Mouse (Mus musculus): ENCODE results near the gene Dusp7. TPM values are rescaled to one million over a fixed set of nuclear protein-coding genes. Genes with fewer than 3 reads are reported as not detected.

Gene Dusp7
- polyA plus RNA-seq, 1 experiment from 2014 or later = 16.1 TPM

DNA sequence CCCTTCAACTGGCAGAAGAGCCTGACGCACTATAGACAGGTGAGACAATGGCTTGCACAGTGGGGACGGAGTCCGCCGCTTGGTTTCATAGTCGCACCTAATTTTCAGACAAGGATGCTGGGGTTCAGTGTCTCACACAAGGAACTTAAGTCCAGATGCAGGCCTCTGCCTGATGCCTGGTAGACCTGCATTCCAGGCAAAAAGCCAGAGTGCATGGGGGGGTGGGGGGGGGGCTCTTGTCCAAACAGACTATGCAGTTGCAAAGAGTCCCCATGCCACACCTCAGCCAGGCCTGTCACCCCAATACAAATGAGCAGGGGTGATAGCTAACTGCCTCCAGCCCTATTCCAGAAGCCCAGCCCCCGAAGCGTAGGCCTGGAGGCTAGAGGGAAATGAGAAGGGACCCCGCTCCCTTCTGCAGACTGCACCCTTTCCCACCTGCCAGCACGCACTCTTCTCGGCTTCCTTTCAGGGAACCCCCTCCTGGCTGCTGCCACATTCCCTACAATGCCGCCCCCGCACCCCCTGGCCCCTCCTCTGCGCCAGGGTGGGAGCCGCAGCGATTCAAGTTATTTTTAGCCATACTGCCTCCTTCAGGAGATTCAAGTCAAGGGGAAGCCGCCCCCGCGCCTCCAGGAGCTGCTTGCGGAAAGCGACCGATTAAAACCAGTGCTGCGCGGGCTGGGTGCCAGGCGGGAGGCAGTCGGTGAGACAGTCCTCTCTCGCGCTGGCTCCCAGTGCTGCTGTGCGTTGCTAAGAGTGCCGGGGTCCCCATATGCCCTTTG lies 49.6 kb downstream of the Dusp7 start:
- Histone ChIP-seq H3K27ac (peak overlapping the region; percentile 82), H3K27me3 (ENCODE audit: insufficient read depth, poor library complexity, severe bottlenecking) (peaks cover 15% of the 10 kb centered on the region), H3K4me1 (replicated peaks) (peaks cover 51% of the 10 kb centered on the region)

DNA sequence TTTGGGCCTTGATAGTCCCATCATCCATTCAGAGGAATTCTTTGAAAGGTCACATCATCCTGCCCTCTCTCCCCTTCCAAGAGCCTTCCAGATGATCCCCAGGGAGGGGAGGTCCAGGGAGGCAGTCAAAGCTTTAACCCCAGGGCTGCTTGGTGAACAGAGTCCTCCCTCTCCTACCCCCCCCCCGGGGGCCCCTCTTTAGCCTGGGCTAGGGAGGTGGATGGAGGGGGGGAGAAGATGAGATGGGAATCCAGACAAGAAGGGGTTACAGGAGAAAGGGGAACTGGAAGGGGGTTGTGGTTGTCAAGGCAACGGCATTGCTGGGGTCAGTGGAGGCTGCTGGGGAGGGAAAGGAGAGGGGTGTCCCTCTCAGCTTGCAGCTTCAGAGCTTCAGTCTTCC lies 52.2 kb downstream of the Dusp7 start:
- peaks cover 49% of the 10 kb centered on the region for H3K4me1 ChIP-seq (replicated peaks)
- DNase-seq (ENCODE audit: low spot score) = peak; percentile 81
- 2% methylated on average over 2 of the region's 2 CpGs for WGBS

More for the DNA sequence above, 49.6 kb downstream of the Dusp7 start:
- DNase-seq (ENCODE audit: low spot score) = peak; percentile 68
- WGBS = 16% methylated on average over 29 of the region's 29 CpGs
- Histone ChIP-seq H3K36me3 (no peaks in the 10 kb centered on the region), H3K9me3 (no peaks in the 10 kb centered on the region), H3K4me3 (peak overlapping the region; percentile 43)

DNA sequence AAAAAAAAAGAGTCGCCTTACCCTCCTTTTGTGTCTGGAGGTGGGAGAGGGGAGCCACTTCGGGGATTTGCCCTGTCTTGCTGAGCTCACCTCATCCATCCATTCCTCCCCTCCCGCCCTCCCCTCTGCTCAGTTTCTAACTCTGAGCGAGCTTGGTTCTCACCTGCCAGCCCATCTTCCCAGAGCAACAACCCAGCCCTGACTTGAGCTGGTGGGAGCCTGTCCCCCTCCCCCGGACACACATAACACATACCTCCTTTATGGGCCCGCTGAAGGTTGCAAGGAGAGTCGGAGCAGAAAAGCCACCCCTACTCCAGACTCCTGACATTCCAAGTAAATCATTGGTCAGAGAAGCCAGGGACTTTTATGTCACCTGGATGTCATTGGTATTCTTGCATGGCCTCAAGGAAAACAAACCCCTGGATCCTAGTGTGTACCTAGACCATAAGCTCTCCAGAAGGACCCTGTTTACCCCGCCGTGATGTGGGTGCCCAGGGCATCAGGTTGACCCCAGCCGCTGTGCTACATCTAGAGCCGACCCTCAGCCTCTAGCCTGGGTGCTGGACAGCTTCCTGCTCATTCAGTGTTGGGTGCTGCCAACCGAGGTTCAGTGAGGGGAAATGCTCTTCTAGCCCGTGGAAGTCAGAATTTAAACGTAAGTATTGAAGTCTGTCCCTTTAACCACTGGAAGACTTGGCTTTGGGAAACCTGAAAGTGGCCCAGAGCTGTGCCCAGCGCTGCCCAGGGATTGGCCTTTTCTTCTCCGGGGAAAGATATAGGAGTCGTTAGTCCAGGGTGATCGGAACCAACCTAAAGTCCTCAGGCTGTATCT lies 52.8 kb downstream of the Dusp7 start:
- H3K27ac ChIP-seq = peak overlapping the region; percentile 82
- H3K4me1 ChIP-seq (replicated peaks) = peaks cover 49% of the 10 kb centered on the region
- H3K36me3 ChIP-seq = no peaks in the 10 kb centered on the region
- no peak for DNase-seq (ENCODE audit: low spot score)
- WGBS = 4% methylated on average over 18 of the region's 18 CpGs
- peak overlapping the region; percentile 37 for H3K4me3 ChIP-seq
- H3K27me3 ChIP-seq (ENCODE audit: insufficient read depth, poor library complexity, severe bottlenecking) = peaks cover 15% of the 10 kb centered on the region
- no peaks in the 10 kb centered on the region for H3K9me3 ChIP-seq

More for the DNA sequence above, 52.2 kb downstream of the Dusp7 start:
- Histone ChIP-seq H3K27ac (peak overlapping the region; percentile 82), H3K36me3 (no peaks in the 10 kb centered on the region), H3K9me3 (no peaks in the 10 kb centered on the region), H3K4me3 (peak overlapping the region; percentile 37), H3K27me3 (ENCODE audit: insufficient read depth, poor library complexity, severe bottlenecking) (peaks cover 15% of the 10 kb centered on the region)

DNA sequence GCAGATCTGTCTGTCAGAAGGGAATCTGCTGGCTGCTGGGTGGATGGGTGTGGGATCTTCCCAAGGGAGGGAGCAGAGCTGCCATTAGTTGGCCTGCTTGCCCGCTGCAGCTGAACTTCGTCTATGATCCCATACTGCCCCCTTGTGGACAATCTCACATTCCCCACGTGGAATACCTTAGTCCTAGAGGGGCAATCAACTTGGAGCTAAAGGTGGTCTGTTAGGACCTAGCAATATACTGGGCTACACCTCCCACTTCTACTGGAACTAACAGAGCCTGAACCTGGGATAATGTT lies 53.4 kb downstream of the Dusp7 start:
- H3K27ac ChIP-seq = peak overlapping the region; percentile 82
- peak overlapping the region; percentile 37 for H3K4me3 ChIP-seq
- 0% methylated on average over 3 of the region's 3 CpGs for WGBS

More for the DNA sequence above, 53.4 kb downstream of the Dusp7 start:
- Histone ChIP-seq H3K9me3 (no peaks in the 10 kb centered on the region), H3K4me1 (replicated peaks) (peaks cover 49% of the 10 kb centered on the region), H3K27me3 (ENCODE audit: insufficient read depth, poor library complexity, severe bottlenecking) (peaks cover 15% of the 10 kb centered on the region), H3K36me3 (no peaks in the 10 kb centered on the region)
- peak; percentile 90 for DNase-seq (ENCODE audit: low spot score)

Other genes starting within 250 kb of the Dusp7 start
- 2.9 and 4.5 TPM in 2 replicates for gene Glyctk, start 210.5 kb upstream of the Dusp7 start, polyA plus RNA-seq (2016; fragmentation: Nextera tagmentation; extraction: Ambion mirVana)
- gene Wdr82, start 197.7 kb upstream of the Dusp7 start, polyA plus RNA-seq (2016; fragmentation: Nextera tagmentation; extraction: Ambion mirVana) = 25.8 and 29.9 TPM in 2 replicates
- 47.3 and 48.6 TPM in 2 replicates for gene Ppm1m, start 168.9 kb upstream of the Dusp7 start, polyA plus RNA-seq (2016; fragmentation: Nextera tagmentation; extraction: Ambion mirVana)
- gene Twf2, start 165.5 kb upstream of the Dusp7 start, polyA plus RNA-seq (2016; fragmentation: Nextera tagmentation; extraction: Ambion mirVana) = 65.9 and 71.3 TPM in 2 replicates
- gene Tlr9, start 146.0 kb upstream of the Dusp7 start, polyA plus RNA-seq (2016; fragmentation: Nextera tagmentation; extraction: Ambion mirVana) = not detected in 2 replicates
- gene Alas1, start 120.0 kb upstream of the Dusp7 start, polyA plus RNA-seq (2016; fragmentation: Nextera tagmentation; extraction: Ambion mirVana) = 60.4 and 78.6 TPM in 2 replicates
- gene Poc1a, start 87.6 kb upstream of the Dusp7 start, polyA plus RNA-seq (2016; fragmentation: Nextera tagmentation; extraction: Ambion mirVana) = 36.7 and 41.8 TPM in 2 replicates
- gene Rpl29, start 60.8 kb downstream of the Dusp7 start, polyA plus RNA-seq (2016; fragmentation: Nextera tagmentation; extraction: Ambion mirVana) = 912 and 973 TPM in 2 replicates
- 36.7 and 37.0 TPM in 2 replicates for gene Acy1, start 69.7 kb downstream of the Dusp7 start, polyA plus RNA-seq (2016; fragmentation: Nextera tagmentation; extraction: Ambion mirVana)
- gene Abhd14b, start 78.8 kb downstream of the Dusp7 start, polyA plus RNA-seq (2016; fragmentation: Nextera tagmentation; extraction: Ambion mirVana) = 5.7 and 6.0 TPM in 2 replicates
- 39.7 and 41.9 TPM in 2 replicates for gene Abhd14a, start 79.0 kb downstream of the Dusp7 start, polyA plus RNA-seq (2016; fragmentation: Nextera tagmentation; extraction: Ambion mirVana)
- gene Pcbp4, start 84.7 kb downstream of the Dusp7 start, polyA plus RNA-seq (2016; fragmentation: Nextera tagmentation; extraction: Ambion mirVana) = 395 and 430 TPM in 2 replicates
- gene Gpr62, start 97.3 kb downstream of the Dusp7 start, polyA plus RNA-seq (2016; fragmentation: Nextera tagmentation; extraction: Ambion mirVana) = 0.10 and 0.17 TPM in 2 replicates
- 64.1 and 76.2 TPM in 2 replicates for gene Rrp9, start 107.3 kb downstream of the Dusp7 start, polyA plus RNA-seq (2016; fragmentation: Nextera tagmentation; extraction: Ambion mirVana)
- gene Parp3, start 108.3 kb downstream of the Dusp7 start, polyA plus RNA-seq (2016; fragmentation: Nextera tagmentation; extraction: Ambion mirVana) = 1.6 and 1.8 TPM in 2 replicates
- not detected in 2 replicates for gene Iqcf1, start 131.3 kb downstream of the Dusp7 start, polyA plus RNA-seq (2016; fragmentation: Nextera tagmentation; extraction: Ambion mirVana)
- gene Iqcf5, start 145.9 kb downstream of the Dusp7 start, polyA plus RNA-seq (2016; fragmentation: Nextera tagmentation; extraction: Ambion mirVana) = not detected in 2 replicates
- not detected in 2 replicates for gene Iqcf3, start 193.0 kb downstream of the Dusp7 start, polyA plus RNA-seq (2016; fragmentation: Nextera tagmentation; extraction: Ambion mirVana)
- gene Iqcf4, start 202.4 kb downstream of the Dusp7 start, polyA plus RNA-seq (2016; fragmentation: Nextera tagmentation; extraction: Ambion mirVana) = not detected in 2 replicates